Mouse (Mus musculus): ENCODE measurements at regions not wholly inside any gene's neighbourhood (a gene's known extent, or its start where the extent isn't known, plus 50 kb on each side); places are given as distances from the start of the nearest gene placed in this dataset.

- ATAC-seq (ENCODE audit: insufficient read depth), result no peak
- no peak for TF ChIP-seq CTCF (IDR thresholded peaks at IDR 0.05; ENCODE audit: low read depth)
- Histone ChIP-seq H3K27ac (ENCODE audit: low read depth) (no peak overlapping the region), H3K9ac (no peak overlapping the region), H3K9me3 (ENCODE audit: low read depth, low read length) (no peaks in the 10 kb centered on the region), H3K4me1 (ENCODE audit: insufficient read depth) (no peaks in the 10 kb centered on the region), H3K4me3 (ENCODE audit: low read depth, low read length) (no peak overlapping the region), H3K4me2 (no peak overlapping the region), H3K36me3 (ENCODE audit: insufficient read depth) (no peaks in the 10 kb centered on the region), H3K27me3 (ENCODE audit: insufficient read depth, low read length) (no peaks in the 10 kb centered on the region)
- 68% methylated on average over 1 of the region's 1 CpGs for WGBS
- DNase-seq, result no peak
Measured at GRCm38 (mm10) chr16:52818976-52819375, 365.1 kb upstream of the Alcam start.

- H3K4me2 ChIP-seq, result no peak overlapping the region
- H3K9ac ChIP-seq, result no peak overlapping the region
- ATAC-seq (ENCODE audit: insufficient read depth) (no peak), DNase-seq (no peak)
- H3K4me3 ChIP-seq (ENCODE audit: low read depth, low read length), result no peak overlapping the region
- WGBS, result 52% methylated on average over 3 of the region's 3 CpGs
- H3K27ac ChIP-seq (ENCODE audit: low read depth), result no peak overlapping the region
- no peaks in the 10 kb centered on the region for H3K9me3 ChIP-seq (ENCODE audit: low read depth, low read length)
- H3K36me3 ChIP-seq (ENCODE audit: insufficient read depth), result no peaks in the 10 kb centered on the region
- TF ChIP-seq CTCF (IDR thresholded peaks at IDR 0.05; ENCODE audit: low read depth), result no peak
- H3K27me3 ChIP-seq (ENCODE audit: insufficient read depth, low read length), result no peaks in the 10 kb centered on the region
- H3K4me1 ChIP-seq (ENCODE audit: insufficient read depth), result no peaks in the 10 kb centered on the region
Measured at GRCm38 (mm10) chr16:52811219-52811618, 357.3 kb upstream of the Alcam start.

- no peak for DNase-seq
Measured at GRCm38 (mm10) chr16:52804365-52804764, 350.5 kb upstream of the Alcam start.

GRCm38 (mm10) chr16:52799715-52800392 is 346.0 kb upstream of the Alcam start:
- Histone ChIP-seq H3K4me1 (ENCODE audit: insufficient read depth) (no peaks in the 10 kb centered on the region), H3K9me3 (ENCODE audit: low read depth, low read length) (no peaks in the 10 kb centered on the region), H3K9ac (no peak overlapping the region), H3K4me2 (no peak overlapping the region), H3K27ac (ENCODE audit: low read depth) (no peak overlapping the region), H3K27me3 (ENCODE audit: insufficient read depth, low read length) (no peaks in the 10 kb centered on the region), H3K4me3 (ENCODE audit: low read depth, low read length) (no peak overlapping the region), H3K36me3 (ENCODE audit: insufficient read depth) (no peaks in the 10 kb centered on the region)
- TF ChIP-seq CTCF (IDR thresholded peaks at IDR 0.05; ENCODE audit: low read depth), result no peak
- DNase-seq (no peak), ATAC-seq (ENCODE audit: insufficient read depth) (no peak)
- WGBS, result 55% methylated on average over 4 of the region's 4 CpGs

More at GRCm38 (mm10) chr16:52804365-52804764, 350.5 kb upstream of the Alcam start:
- H3K27ac ChIP-seq (ENCODE audit: low read depth), result no peak overlapping the region
- ATAC-seq (ENCODE audit: insufficient read depth), result no peak
- no peaks in the 10 kb centered on the region for H3K9me3 ChIP-seq (ENCODE audit: low read depth, low read length)
- no peaks in the 10 kb centered on the region for H3K27me3 ChIP-seq (ENCODE audit: insufficient read depth, low read length)
- H3K36me3 ChIP-seq (ENCODE audit: insufficient read depth), result no peaks in the 10 kb centered on the region
- no peak for TF ChIP-seq CTCF (IDR thresholded peaks at IDR 0.05; ENCODE audit: low read depth)
- H3K4me1 ChIP-seq (ENCODE audit: insufficient read depth), result no peaks in the 10 kb centered on the region
- no peak overlapping the region for H3K4me2 ChIP-seq
- H3K9ac ChIP-seq, result no peak overlapping the region
- H3K4me3 ChIP-seq (ENCODE audit: low read depth, low read length), result no peak overlapping the region

DNA sequence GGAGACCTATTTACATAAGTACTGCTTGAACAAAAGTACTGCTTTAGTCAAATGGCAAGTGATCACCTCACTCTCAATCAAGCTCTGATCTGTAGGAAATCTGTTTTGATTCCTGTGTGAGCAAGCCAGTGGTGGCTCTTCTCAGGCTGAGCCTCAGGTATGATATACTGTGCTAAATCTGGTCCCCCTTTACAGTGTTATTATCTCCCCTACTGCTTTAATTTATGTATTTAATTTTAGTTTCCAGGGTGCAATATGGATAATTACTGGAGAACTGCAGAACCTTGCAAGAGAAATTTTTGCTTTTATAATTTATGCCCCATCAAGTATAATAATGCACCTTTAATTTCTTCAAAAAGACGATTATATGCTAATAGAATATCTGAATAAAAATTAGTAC is 341.3 kb upstream of the Alcam start:
- ATAC-seq (ENCODE audit: insufficient read depth) (no peak), DNase-seq (no peak)
- Histone ChIP-seq H3K27ac (ENCODE audit: low read depth) (no peak overlapping the region), H3K9me3 (ENCODE audit: low read depth, low read length) (no peaks in the 10 kb centered on the region), H3K36me3 (ENCODE audit: insufficient read depth) (no peaks in the 10 kb centered on the region), H3K4me1 (ENCODE audit: insufficient read depth) (no peaks in the 10 kb centered on the region), H3K9ac (no peak overlapping the region), H3K4me3 (ENCODE audit: low read depth, low read length) (no peak overlapping the region), H3K27me3 (ENCODE audit: insufficient read depth, low read length) (no peaks in the 10 kb centered on the region), H3K4me2 (no peak overlapping the region)
- no peak for TF ChIP-seq CTCF (IDR thresholded peaks at IDR 0.05; ENCODE audit: low read depth)
- 82% methylated on average over 1 of the region's 1 CpGs for WGBS

- no peaks in the 10 kb centered on the region for H3K36me3 ChIP-seq (ENCODE audit: insufficient read depth)
- no peak overlapping the region for H3K4me3 ChIP-seq (ENCODE audit: low read depth, low read length)
- no peak for ATAC-seq (ENCODE audit: insufficient read depth)
- DNase-seq, result no peak
- H3K4me1 ChIP-seq (ENCODE audit: insufficient read depth), result no peaks in the 10 kb centered on the region
- no peak overlapping the region for H3K9ac ChIP-seq
- 71% methylated on average over 1 of the region's 1 CpGs for WGBS
- no peak overlapping the region for H3K4me2 ChIP-seq
- no peak for TF ChIP-seq CTCF (IDR thresholded peaks at IDR 0.05; ENCODE audit: low read depth)
- no peaks in the 10 kb centered on the region for H3K9me3 ChIP-seq (ENCODE audit: low read depth, low read length)
- no peak overlapping the region for H3K27ac ChIP-seq (ENCODE audit: low read depth)
- no peaks in the 10 kb centered on the region for H3K27me3 ChIP-seq (ENCODE audit: insufficient read depth, low read length)
Measured at GRCm38 (mm10) chr16:52789946-52790345, 336.1 kb upstream of the Alcam start.

GRCm38 (mm10) chr16:52747744-52748143 is 293.9 kb upstream of the Alcam start:
- Histone ChIP-seq H3K4me1 (ENCODE audit: insufficient read depth) (no peaks in the 10 kb centered on the region), H3K9ac (no peak overlapping the region), H3K27ac (ENCODE audit: low read depth) (no peak overlapping the region), H3K36me3 (ENCODE audit: insufficient read depth) (no peaks in the 10 kb centered on the region), H3K4me3 (ENCODE audit: low read depth, low read length) (no peak overlapping the region), H3K27me3 (ENCODE audit: insufficient read depth, low read length) (no peaks in the 10 kb centered on the region), H3K4me2 (no peak overlapping the region), H3K9me3 (ENCODE audit: low read depth, low read length) (no peaks in the 10 kb centered on the region)
- TF ChIP-seq CTCF (IDR thresholded peaks at IDR 0.05; ENCODE audit: low read depth), result no peak
- 86% methylated on average over 3 of the region's 3 CpGs for WGBS
- DNase-seq (no peak), ATAC-seq (ENCODE audit: insufficient read depth) (no peak)
